Mouse (Mus musculus) limb, embryonic 12.5 days (tissue): ENCODE results near the gene Rragb. TPM values are rescaled to one million over a fixed set of nuclear protein-coding genes. Genes with fewer than 3 reads are reported as not detected.

ENCODE experiments used
- polyA plus RNA-seq: library from polyadenylated mRNA; unstranded; fragments of >200 nt; fragmentation: Nextera tagmentation; extraction: Ambion mirVana; gene quantifications from 2 replicates; pipeline ENCODE4 v1.2.1, GENCODE M21; 2016

The Rragb gene
- polyA plus RNA-seq, 1 experiment from 2014 or later, result 5.1 TPM

Other genes with a start within 250 kb of the Rragb start
- 2.1 and 2.4 TPM in 2 replicates for gene Usp51, start 133.5 kb upstream of the Rragb start, polyA plus RNA-seq
- 57.2 and 58.2 TPM in 2 replicates for gene Mageh1, start 102.4 kb upstream of the Rragb start, polyA plus RNA-seq
- gene Foxr2, start 21.2 kb upstream of the Rragb start, polyA plus RNA-seq, result 0.06 TPM in 1 of 2 replicates, not detected in the other
- 1.4 and 3.2 TPM in 2 replicates for gene Klf8, start 97.5 kb downstream of the Rragb start, polyA plus RNA-seq